Comparison of ENCODE assay signal across 19 mouse cellular contexts in the genomic region with DNA sequence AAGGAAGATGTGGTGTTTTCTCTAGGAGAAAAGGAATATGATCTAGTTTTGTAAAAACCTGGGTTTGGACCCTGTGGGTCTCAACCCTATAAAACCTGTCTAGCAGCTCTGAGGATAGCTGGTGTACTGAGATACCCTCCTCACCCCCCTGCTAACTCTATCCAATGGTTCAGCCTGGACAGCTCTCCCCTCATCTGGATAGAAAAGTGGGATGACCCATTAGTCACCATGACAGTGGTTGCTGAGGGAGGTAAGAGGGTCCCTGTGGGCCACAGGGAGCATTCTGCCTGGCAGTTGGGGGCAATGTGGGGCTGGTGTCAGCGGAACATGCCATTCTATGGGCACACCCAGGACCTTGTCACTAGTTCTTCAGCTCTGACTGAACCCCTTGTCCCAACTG.
"Had no signal": no experiment of that assay in that cellular context is flagged by ENCODE, and none has a peak within 500 bp of the region (broad histone marks: within the 10 kb centered on the region; RNA-seq: fewer than 3 reads in every experiment).

No protein-coding gene starts in this region.

- H3K4me3 ChIP-seq: megakaryocyte, embryonic 14.5 days; midbrain, embryonic 12.5 days; myocyte; neural tube, embryonic 13.5 days; neural tube, embryonic 15.5 days had no signal

- H3K27ac ChIP-seq: liver, embryonic 14.5 days; midbrain, embryonic 12.5 days; neural tube, embryonic 13.5 days; neural tube, embryonic 15.5 days had no signal

- ATAC-seq: midbrain, embryonic 16.5 days had no signal

- DNase-seq: lung, adult 18-20 months; lung, embryonic 14.5 days; lung, postnatal 10 days; lung, postnatal 4 days; midbrain, embryonic 14.5 days; right cerebral cortex, adult 18-20 months; right cerebral cortex, postnatal 25 days; right cerebral cortex, postnatal 4 days; spleen, adult 18-20 months; thymus, adult 18-20 months; thymus, postnatal 14 days; thymus, postnatal 36 days had no signal

- H3K27me3 ChIP-seq: megakaryocyte, embryonic 14.5 days; midbrain, embryonic 12.5 days; neural tube, embryonic 13.5 days; neural tube, embryonic 15.5 days had no signal
